Mouse (Mus musculus) testis, adult 10 weeks (tissue): Measurements from ENCODE around the gene Fam178b. TPM values are rescaled to one million over a fixed set of nuclear protein-coding genes. Genes with fewer than 3 reads are reported as not detected.

Source experiments
- polyA plus RNA-seq: library from polyadenylated mRNA; stranded (reverse); fragments of 350-450 nt; fragmentation: Illumina TruSeq; extraction: RNeasy Lipid Tissue Mini Kit (QIAGEN cat#74804); gene quantifications from one replicate; pipeline ENCODE4 v1.2.3, GENCODE M21; 2014; ENCODE audit warnings: low read depth, low replicate concordance

Gene Fam178b
- polyA plus RNA-seq, result 12.1 TPM

GRCm38 (mm10) chr1:36682620-36683355 lies at the start of gene Fam178b:
TSS of gene Fam178b (minus strand) at chr1:36683183.

GRCm38 (mm10) chr1:36714311-36714710 lies 31.3 kb upstream of the Fam178b start, which contains the start of gene Actr1b:
TSS of gene Actr1b (minus strand) at chr1:36714422.

GRCm38 (mm10) chr1:36709854-36710280 lies 26.9 kb upstream of the Fam178b start, which contains the start of gene 4933424G06Rik:
TSS of gene 4933424G06Rik (plus strand) at chr1:36710149.

GRCm38 (mm10) chr1:36691271-36692155 lies 8.5 kb upstream of the Fam178b start, which contains the start of gene Cox5b:
TSS of gene Cox5b (plus strand) at chr1:36691449.

GRCm38 (mm10) chr1:36558031-36558993 lies 124.7 kb downstream of the Fam178b start, which contains the start of gene Sema4c:
TSS of gene Sema4c (minus strand) at chr1:36558349.

GRCm38 (mm10) chr1:36546888-36547471 lies 136.0 kb downstream of the Fam178b start, which contains the start of gene Ankrd39:
TSS of gene Ankrd39 (minus strand) at chr1:36547445.

GRCm38 (mm10) chr1:36539186-36539585 lies 143.8 kb downstream of the Fam178b start, which contains the start of gene Gm42417:
TSS of gene Gm42417 (minus strand) at chr1:36539429.

GRCm38 (mm10) chr1:36536783-36537182 lies 146.2 kb downstream of the Fam178b start, which contains the start of gene Ankrd23:
TSS of gene Ankrd23 (minus strand) at chr1:36536883.

Other genes starting within 250 kb of the Fam178b start
- gene Lman2l, start 237.9 kb downstream of the Fam178b start, polyA plus RNA-seq, result 7.0 TPM
- gene Cnnm4, start 211.6 kb downstream of the Fam178b start, polyA plus RNA-seq, result 6.3 TPM
- gene Cnnm3, start 171.3 kb downstream of the Fam178b start, polyA plus RNA-seq, result 2.0 TPM
- 2.9 TPM for gene Ankrd23, start 146.3 kb downstream of the Fam178b start, polyA plus RNA-seq
- gene Gm42417, start 143.8 kb downstream of the Fam178b start, polyA plus RNA-seq, result 0.29 TPM
- gene Ankrd39, start 135.7 kb downstream of the Fam178b start, polyA plus RNA-seq, result 2.6 TPM
- gene Sema4c, start 124.8 kb downstream of the Fam178b start, polyA plus RNA-seq, result 0.67 TPM
- gene Cox5b, start 8.3 kb upstream of the Fam178b start, polyA plus RNA-seq, result 79.7 TPM
- gene 4933424G06Rik, start 27.0 kb upstream of the Fam178b start, polyA plus RNA-seq, result 75.4 TPM
- 5.1 TPM for gene Actr1b, start 31.2 kb upstream of the Fam178b start, polyA plus RNA-seq
- gene Zap70, start 78.6 kb upstream of the Fam178b start, polyA plus RNA-seq, result 0.29 TPM